Mouse (Mus musculus) embryonic facial prominence, embryonic 13.5 days (tissue): ENCODE measurements around the gene Tril. TPM values are rescaled to one million over a fixed set of nuclear protein-coding genes. Genes with fewer than 3 reads are reported as not detected.

Experiments
- ATAC-seq: fragments of 200-750 bp; cut with Nextera tagmentation; 2 replicates; pipeline ENCODE4 v1.8.0; 2017; ENCODE audit warnings: low read depth; ENCODE audit not compliant: insufficient number of reproducible peaks, insufficient read depth, low FRiP score, low TSS enrichment
- H3K27ac ChIP-seq: fragments of 300-500 bp; sonication (generic); 2 replicates; pipeline ENCODE4 v1.5.1; 2015; ENCODE audit warnings: moderate library complexity, mild to moderate bottlenecking, inconsistent platforms
- H3K27me3 ChIP-seq: fragments of 300-500 bp; sonication (generic); 2 replicates; pipeline ENCODE4 v1.6.1; 2015; ENCODE audit warnings: mild to moderate bottlenecking, inconsistent platforms
- H3K36me3 ChIP-seq: fragments of 300-500 bp; sonication (generic); 2 replicates; pipeline ENCODE4 v1.6.1; 2015; ENCODE audit warnings: mild to moderate bottlenecking, inconsistent platforms
- H3K4me1 ChIP-seq: fragments of 300-500 bp; sonication (generic); 2 replicates; pipeline ENCODE4 v1.6.1; 2015; ENCODE audit warnings: inconsistent platforms
- H3K4me2 ChIP-seq: fragments of 300-500 bp; sonication (generic); 2 replicates; pipeline ENCODE4 v1.6.1; 2015; ENCODE audit warnings: moderate library complexity, mild to moderate bottlenecking, inconsistent platforms
- H3K4me3 ChIP-seq: fragments of 300-500 bp; sonication (generic); 2 replicates; pipeline ENCODE4 v1.5.1; 2015; ENCODE audit warnings: mild to moderate bottlenecking, inconsistent platforms
- H3K9ac ChIP-seq: fragments of 300-500 bp; sonication (generic); 2 replicates; pipeline ENCODE4 v1.6.1; 2015; ENCODE audit warnings: mild to moderate bottlenecking, inconsistent platforms
- H3K9me3 ChIP-seq: fragments of 300-500 bp; sonication (generic); 2 replicates; pipeline ENCODE4 v1.6.1; 2016; ENCODE audit warnings: inconsistent platforms
- WGBS: fragments of 180-500 bp; shearing (Covaris S2); methylation state at CpG from one replicate; pipeline ENCODE4 v1.1.7; 2015; ENCODE audit warnings: mixed read lengths; 5-methylcytosine and 5-hydroxymethylcytosine counted together
- polyA plus RNA-seq: library from polyadenylated mRNA; unstranded; fragments of >200 nt; fragmentation: Nextera tagmentation; extraction: Ambion mirVana; gene quantifications from 2 replicates; pipeline ENCODE4 v1.2.1, GENCODE M21; 2015

The Tril gene
- polyA plus RNA-seq, 1 experiment from 2014 or later, result 58.7 TPM

GRCm38 (mm10) chr6:53782273-53782672 is 38.4 kb downstream of the Tril start:
- WGBS, result 86% methylated on average over 5 of the region's 5 CpGs
- H3K27ac ChIP-seq, result no peak overlapping the region
- no peak for ATAC-seq
- H3K4me2 ChIP-seq, result no peak overlapping the region
- no peak overlapping the region for H3K4me3 ChIP-seq
- no peaks in the 10 kb centered on the region for H3K36me3 ChIP-seq
- H3K4me1 ChIP-seq, result peaks cover 9% of the 10 kb centered on the region; the same call in 1 of the 2 replicates
- no peak overlapping the region for H3K9ac ChIP-seq
- 0 out of 2 replicates have a peak, but pooled peaks cover 4% of the 10 kb centered on the region for H3K27me3 ChIP-seq
- H3K9me3 ChIP-seq, result no peaks in the 10 kb centered on the region

- H3K4me1 ChIP-seq, result peaks cover 9% of the 10 kb centered on the region; the same call in 1 of the 2 replicates
- no peaks in the 10 kb centered on the region for H3K36me3 ChIP-seq
- H3K27me3 ChIP-seq, result 0 out of 2 replicates have a peak, but pooled peaks cover 4% of the 10 kb centered on the region
- no peak overlapping the region for H3K9ac ChIP-seq
- H3K9me3 ChIP-seq, result no peaks in the 10 kb centered on the region
- ATAC-seq, result no peak
- H3K4me3 ChIP-seq, result no peak overlapping the region
- no peak overlapping the region for H3K27ac ChIP-seq
- 8% methylated on average over 4 of the region's 4 CpGs for WGBS
- H3K4me2 ChIP-seq, result no peak overlapping the region
Observed at GRCm38 (mm10) chr6:53781171-53781570, 39.5 kb downstream of the Tril start.

DNA sequence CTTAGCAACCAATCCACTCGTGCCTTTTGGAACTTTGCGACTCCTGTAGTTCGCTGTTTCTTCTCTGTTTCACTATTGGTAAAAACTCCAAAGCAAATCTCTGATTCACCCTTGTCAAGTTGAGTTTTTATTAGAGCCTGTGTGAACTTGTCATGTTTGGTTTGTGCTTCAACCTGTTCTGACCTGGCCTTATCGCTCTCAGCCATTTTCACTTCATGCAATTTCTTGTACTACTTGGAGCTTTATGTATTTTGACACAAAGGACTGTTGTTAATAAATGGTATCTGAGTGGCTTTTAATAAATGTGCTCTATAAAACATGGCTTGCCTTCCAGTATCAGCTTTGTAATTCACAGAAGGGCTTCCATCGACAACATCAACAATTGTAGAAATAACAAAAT is 40.6 kb downstream of the Tril start:
- no peak for ATAC-seq
- H3K9ac ChIP-seq, result no peak overlapping the region
- peaks cover 9% of the 10 kb centered on the region; the same call in 1 of the 2 replicates for H3K4me1 ChIP-seq
- H3K27ac ChIP-seq, result 0 out of 2 replicates have a peak overlapping the region, but pooled peaks have one; percentile 5
- WGBS, result 83% methylated on average over 5 of the region's 5 CpGs
- H3K9me3 ChIP-seq, result no peaks in the 10 kb centered on the region
- no peak overlapping the region for H3K4me2 ChIP-seq
- 0 out of 2 replicates have a peak, but pooled peaks cover 4% of the 10 kb centered on the region for H3K27me3 ChIP-seq
- H3K4me3 ChIP-seq, result no peak overlapping the region
- no peaks in the 10 kb centered on the region for H3K36me3 ChIP-seq

GRCm38 (mm10) chr6:53779526-53779925 is 41.1 kb downstream of the Tril start:
- ATAC-seq, result no peak
- 57% methylated on average over 7 of the region's 7 CpGs for WGBS

DNA sequence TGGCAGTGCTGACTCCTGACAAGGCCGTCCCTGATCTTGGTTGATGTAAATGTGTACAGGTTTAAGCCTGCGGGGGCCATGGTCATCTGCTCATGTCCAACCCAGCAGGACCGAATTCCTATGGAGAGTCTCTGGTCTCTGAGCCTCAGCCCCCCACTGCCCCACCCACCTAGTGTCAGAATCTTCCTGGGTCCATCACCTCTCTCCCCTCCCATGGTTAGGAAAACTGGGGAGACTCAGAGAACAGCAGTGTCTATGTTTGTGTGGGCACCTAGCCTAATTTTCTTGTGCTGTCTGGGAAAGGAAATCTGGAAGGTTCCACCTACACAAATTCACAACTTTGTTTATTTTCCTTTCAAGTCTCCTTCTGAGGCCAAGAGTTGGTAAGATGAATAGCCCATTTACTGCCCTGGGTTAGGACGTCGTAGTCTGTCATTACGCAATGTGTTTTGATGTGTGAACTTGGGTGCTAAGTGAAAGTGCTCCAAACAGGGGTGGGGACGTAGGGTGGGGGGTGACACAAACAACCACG is 42.1 kb downstream of the Tril start:
- Histone ChIP-seq H3K36me3 (no peaks in the 10 kb centered on the region), H3K27ac (no peak overlapping the region), H3K4me1 (peaks cover 9% of the 10 kb centered on the region; the same call in 1 of the 2 replicates), H3K4me3 (no peak overlapping the region), H3K27me3 (no peaks in the 10 kb centered on the region), H3K9me3 (no peaks in the 10 kb centered on the region), H3K9ac (no peak overlapping the region), H3K4me2 (no peak overlapping the region)
- 79% methylated on average over 8 of the region's 8 CpGs for WGBS
- no peak for ATAC-seq

More at GRCm38 (mm10) chr6:53779526-53779925, 41.1 kb downstream of the Tril start:
- Histone ChIP-seq H3K4me2 (no peak overlapping the region), H3K9ac (no peak overlapping the region), H3K36me3 (no peaks in the 10 kb centered on the region), H3K4me1 (peaks cover 9% of the 10 kb centered on the region; the same call in 1 of the 2 replicates), H3K4me3 (no peak overlapping the region), H3K9me3 (no peaks in the 10 kb centered on the region), H3K27ac (0 out of 2 replicates have a peak overlapping the region, but pooled peaks have one; percentile 5), H3K27me3 (0 out of 2 replicates have a peak, but pooled peaks cover 4% of the 10 kb centered on the region)

GRCm38 (mm10) chr6:53768275-53768674 is 52.4 kb downstream of the Tril start:
- no peaks in the 10 kb centered on the region for H3K9me3 ChIP-seq
- H3K27me3 ChIP-seq, result no peaks in the 10 kb centered on the region
- ATAC-seq, result no peak
- H3K4me1 ChIP-seq, result peaks cover 13% of the 10 kb centered on the region
- WGBS, result 88% methylated on average over 4 of the region's 4 CpGs
- no peaks in the 10 kb centered on the region for H3K36me3 ChIP-seq
- H3K4me2 ChIP-seq, result no peak overlapping the region
- H3K27ac ChIP-seq, result no peak overlapping the region
- no peak overlapping the region for H3K4me3 ChIP-seq
- no peak overlapping the region for H3K9ac ChIP-seq

DNA sequence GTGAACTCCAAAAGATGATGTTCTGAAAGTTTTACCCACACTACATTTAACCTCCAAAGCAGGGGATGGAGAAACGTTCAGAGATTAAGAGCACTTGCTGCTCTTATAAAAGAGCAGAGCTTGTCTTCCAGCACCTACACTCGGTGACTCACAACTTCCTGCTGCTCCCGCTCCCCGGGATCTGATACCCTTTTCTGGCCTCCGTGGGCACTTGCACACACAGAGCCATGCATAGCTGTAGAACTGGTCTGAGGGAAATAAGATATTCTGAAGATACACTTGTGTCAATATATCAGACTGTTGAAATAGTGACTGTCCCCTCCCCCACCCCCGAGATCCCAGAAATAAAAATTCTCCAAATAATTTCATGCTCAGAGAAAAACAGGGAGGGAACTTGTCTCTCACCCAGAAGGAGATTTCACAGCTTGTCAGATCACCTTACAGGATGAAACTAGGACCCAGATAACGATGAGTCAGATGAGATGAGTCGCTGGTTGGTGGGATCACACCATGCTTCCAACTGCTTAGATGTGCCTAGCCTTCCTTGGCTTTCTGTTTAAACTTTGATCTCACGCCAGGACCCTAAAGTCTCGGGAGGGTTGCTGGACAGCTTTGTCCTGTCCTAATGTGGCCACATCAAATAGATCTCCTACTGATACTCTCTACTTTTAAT is 54.3 kb downstream of the Tril start:
- ATAC-seq, result no peak
- no peaks in the 10 kb centered on the region for H3K36me3 ChIP-seq
- H3K9me3 ChIP-seq, result no peaks in the 10 kb centered on the region
- H3K4me2 ChIP-seq, result no peak overlapping the region
- H3K27ac ChIP-seq, result no peak overlapping the region
- no peak overlapping the region for H3K9ac ChIP-seq
- H3K4me1 ChIP-seq, result peaks cover 18% of the 10 kb centered on the region
- WGBS, result 54% methylated on average over 10 of the region's 10 CpGs
- H3K27me3 ChIP-seq, result no peaks in the 10 kb centered on the region
- H3K4me3 ChIP-seq, result no peak overlapping the region

DNA sequence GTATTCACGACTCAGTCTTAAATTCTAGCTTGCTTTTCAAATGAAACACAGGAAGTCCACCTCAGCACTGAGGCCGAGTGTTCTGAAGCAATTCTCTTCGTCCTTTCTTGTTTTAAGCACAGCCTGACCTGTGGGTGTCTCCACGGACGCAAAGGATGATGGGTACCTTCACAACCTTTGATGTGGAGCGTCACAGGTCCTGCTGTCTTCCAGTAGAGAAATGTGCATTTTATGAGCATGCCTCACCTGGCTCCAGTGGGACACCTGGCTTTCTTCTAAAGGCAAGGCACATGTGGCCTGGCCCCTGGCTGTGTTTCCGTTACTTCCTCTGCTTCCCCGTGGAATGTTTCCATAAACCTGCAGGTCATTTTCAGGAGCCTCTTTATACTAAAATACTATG is 54.9 kb downstream of the Tril start:
- WGBS, result 54% methylated on average over 8 of the region's 8 CpGs

More for the DNA sequence above, 54.9 kb downstream of the Tril start:
- Histone ChIP-seq H3K4me2 (no peak overlapping the region), H3K4me1 (peaks cover 22% of the 10 kb centered on the region), H3K36me3 (no peaks in the 10 kb centered on the region), H3K9me3 (no peaks in the 10 kb centered on the region), H3K4me3 (no peak overlapping the region), H3K9ac (no peak overlapping the region), H3K27ac (no peak overlapping the region), H3K27me3 (no peaks in the 10 kb centered on the region)
- no peak for ATAC-seq

Other genes starting within 250 kb of the Tril start
- gene Cpvl, start 157.8 kb upstream of the Tril start, polyA plus RNA-seq, result 0.22 TPM in 1 of 2 replicates, not detected in the other
- 6.9 and 9.7 TPM in 2 replicates for gene Chn2, start 218.7 kb upstream of the Tril start, polyA plus RNA-seq